Mouse (Mus musculus): ENCODE data around the gene Zfp345. TPM values are rescaled to one million over a fixed set of nuclear protein-coding genes. Genes with fewer than 3 reads are reported as not detected.

Zfp345 gene
- 1.0 TPM for polyA plus RNA-seq (2017; shearing (Covaris generic))

DNA sequence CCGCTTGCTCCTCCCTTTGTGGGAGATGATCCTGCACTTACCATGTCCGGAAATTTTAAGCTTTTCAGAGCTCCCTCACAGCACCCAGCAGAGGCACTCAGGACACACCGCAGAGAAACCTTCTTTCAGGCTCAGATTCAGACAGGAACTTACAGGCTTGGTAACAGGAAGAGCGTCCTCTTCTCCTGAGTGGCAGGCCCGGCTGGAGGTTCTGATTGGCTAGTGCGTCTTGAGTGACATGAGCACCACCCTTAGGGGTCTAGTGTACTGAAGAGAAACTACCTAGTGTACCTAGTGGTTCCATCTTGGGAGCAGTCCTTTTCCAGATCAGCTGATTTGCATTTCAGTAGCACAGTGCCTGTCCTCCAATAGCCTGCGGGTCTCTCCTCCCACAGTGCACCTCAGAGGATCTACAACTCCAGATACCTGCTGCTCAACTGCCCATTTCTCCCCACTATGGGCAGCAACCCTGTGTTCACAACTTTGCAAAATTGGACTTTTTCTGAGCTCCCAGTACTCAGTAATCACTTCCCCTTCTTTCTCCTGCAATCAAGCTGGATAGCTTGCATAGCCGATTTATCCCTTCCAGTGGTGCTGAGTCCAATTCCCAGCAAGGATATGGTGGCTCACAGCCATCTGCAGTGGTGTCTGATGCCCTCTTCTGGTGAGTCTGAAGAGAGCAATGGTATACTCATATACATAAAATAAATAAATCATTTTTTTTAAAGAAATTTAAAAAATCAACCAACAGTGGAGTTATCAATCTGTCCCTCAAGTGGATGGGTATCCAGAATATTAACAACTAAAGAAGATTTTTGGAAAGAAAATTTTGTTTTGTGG lies at the start of gene Zfp345:
Gene Zfp345 (minus strand): TSS at position 153 of the 840 bp plus-strand sequence.

GRCm38 (mm10) chr2:150451180-150451919 lies 33.5 kb downstream of the Zfp345 start, which contains the start of gene Zfp442:
Gene Zfp442, minus strand, starts transcription at chr2:150451486.

Other genes with a start within 250 kb of the Zfp345 start
- 50.0 TPM for gene Gm21994, start 229.5 kb downstream of the Zfp345 start, polyA plus RNA-seq (2017; shearing (Covaris generic))
- 0.13 TPM for gene Gm14124, start 227.6 kb downstream of the Zfp345 start, polyA plus RNA-seq (2017; shearing (Covaris generic))
- gene Gm10130, start 161.4 kb downstream of the Zfp345 start, polyA plus RNA-seq (2017; shearing (Covaris generic)) = 23.6 TPM
- gene 3300002I08Rik, start 122.3 kb downstream of the Zfp345 start, polyA plus RNA-seq (2017; shearing (Covaris generic)) = 9.5 TPM
- gene Zfp442, start 33.6 kb downstream of the Zfp345 start, polyA plus RNA-seq (2017; shearing (Covaris generic)) = 13.0 TPM
- 355 TPM for gene Cst7, start 85.3 kb upstream of the Zfp345 start, polyA plus RNA-seq (2017; shearing (Covaris generic))
- 42.0 TPM for gene Apmap, start 123.5 kb upstream of the Zfp345 start, polyA plus RNA-seq (2017; shearing (Covaris generic))
- gene Acss1, start 183.4 kb upstream of the Zfp345 start, polyA plus RNA-seq (2017; shearing (Covaris generic)) = 29.7 TPM
- gene Vsx1, start 204.3 kb upstream of the Zfp345 start, polyA plus RNA-seq (2017; shearing (Covaris generic)) = not detected

Measured in inflammation-experienced regulatory T-cells, adult 16 weeks (primary cell).